Mouse (Mus musculus) ES-E14 (cell line): ENCODE measurements around the gene Tmem50a.

Source experiments
- CHD2 ChIP-seq: IDR thresholded peaks from 2 replicates; pipeline ENCODE4 v1.6.1; 2014; ENCODE audit warnings: mild to moderate bottlenecking, low read depth, low read length, inconsistent platforms
- HCFC1 ChIP-seq: IDR thresholded peaks from 2 replicates; pipeline ENCODE4 v1.6.1; 2012; ENCODE audit warnings: low read length, inconsistent platforms, borderline replicate concordance; ENCODE audit not compliant: insufficient read depth
- MAFK ChIP-seq: IDR thresholded peaks from 2 replicates; pipeline ENCODE4 v1.6.1; 2014; ENCODE audit warnings: mild to moderate bottlenecking, low read depth, low read length, inconsistent platforms; ENCODE audit not compliant: insufficient read depth
- ZC3H11A ChIP-seq: IDR thresholded peaks from 2 replicates; pipeline ENCODE4 v1.6.1; 2012; ENCODE audit warnings: low read depth, mild to moderate bottlenecking, inconsistent platforms, low read length, borderline replicate concordance
- ZNF384 ChIP-seq: IDR thresholded peaks from 2 replicates; pipeline ENCODE4 v1.6.1; 2012; ENCODE audit warnings: low read depth, low read length, inconsistent platforms

DNA sequence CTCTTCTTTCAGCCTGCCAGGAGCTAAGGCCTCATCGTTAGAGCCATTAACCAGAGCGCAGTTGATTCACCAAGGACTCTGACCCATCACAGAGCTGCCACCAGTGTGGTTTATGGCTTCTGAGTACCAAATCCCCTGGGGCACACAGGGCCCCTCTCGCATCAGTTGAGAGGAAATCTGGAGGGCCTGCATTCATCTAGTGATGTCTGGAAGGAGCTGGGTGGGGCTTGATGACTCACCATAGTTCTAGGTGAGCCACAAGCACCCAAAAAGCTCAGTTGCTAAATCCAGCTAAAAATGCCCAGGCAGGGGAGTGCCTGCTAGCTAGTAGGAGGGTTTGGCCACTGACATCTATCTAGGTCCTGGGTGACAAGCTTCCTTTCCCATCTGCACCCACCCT, 41.0 kb upstream of the Tmem50a start:
- TF ChIP-seq ZNF384 = no peak
- no peak for TF ChIP-seq HCFC1
- TF ChIP-seq MAFK = no peak
- no peak for TF ChIP-seq ZC3H11A
- TF ChIP-seq CHD2 = no peak
